Mouse (Mus musculus) spleen, adult 2 months (tissue): ENCODE measurements around the gene Prr23a1. TPM values are rescaled to one million over a fixed set of nuclear protein-coding genes. Genes with fewer than 3 reads are reported as not detected.
"Not testable (repeated sequence)": the region's sequence is repeated elsewhere in the genome, so short reads cannot be mapped to it uniquely, and the experiment has no call there.

ENCODE experiments used
- DNase-seq, 2 experiments: peaks; one replicate each; pipeline versions ENCODE4 v3.0.0 to v3.0.0-alpha.2; 2012 to 2021; ENCODE audit warnings: low spot score in 2 of 2, low read depth in 1 of 2
- H3K27ac ChIP-seq: fragments of 200-500 bp; 2 replicates; pipeline ENCODE4 v1.5.1; 2012; ENCODE audit warnings: low read length, inconsistent platforms; ENCODE audit not compliant: insufficient read depth
- H3K27me3 ChIP-seq: fragments of 200-500 bp; 2 replicates; pipeline ENCODE4 v1.6.1; 2012; ENCODE audit warnings: mild to moderate bottlenecking, moderate library complexity, low read length, inconsistent platforms; ENCODE audit not compliant: control insufficient read depth, insufficient read depth
- H3K36me3 ChIP-seq: fragments of 200-500 bp; 2 replicates; pipeline ENCODE4 v1.6.1; 2012; ENCODE audit warnings: mild to moderate bottlenecking, low read length, inconsistent platforms; ENCODE audit not compliant: control insufficient read depth, insufficient read depth
- H3K4me1 ChIP-seq: fragments of 200-500 bp; 2 replicates; pipeline ENCODE4 v1.6.1; 2011; ENCODE audit warnings: inconsistent platforms; ENCODE audit not compliant: control insufficient read depth, insufficient read depth, insufficient read length
- H3K4me3 ChIP-seq: fragments of 200-500 bp; 2 replicates; pipeline ENCODE4 v1.5.1; 2011; ENCODE audit warnings: mild to moderate bottlenecking, inconsistent platforms; ENCODE audit not compliant: insufficient read depth, insufficient read length; ENCODE audit errors: extremely low read depth
- CTCF ChIP-seq: fragments of 200-500 bp; IDR thresholded peaks from 2 replicates; pipeline ENCODE4 v1.5.1; 2011; ENCODE audit warnings: mild to moderate bottlenecking, inconsistent platforms; ENCODE audit not compliant: insufficient read depth, insufficient read length, insufficient replicate concordance; ENCODE audit errors: extremely low read depth
- POLR2A ChIP-seq: fragments of 200-500 bp; IDR thresholded peaks from 2 replicates; pipeline ENCODE4 v1.6.1; 2011; ENCODE audit warnings: low read depth, low read length, inconsistent platforms
- WGBS: fragments of 180-500 bp; shearing (Covaris S2); methylation state at CpG from one replicate; pipeline ENCODE4 v1.1.7; 2018; 5-methylcytosine and 5-hydroxymethylcytosine counted together
- polyA plus RNA-seq: library from polyadenylated mRNA; depleted of rRNA; stranded (reverse); fragments of >200 nt; gene quantifications from 2 replicates; pipeline ENCODE4 v1.2.3, GENCODE M21; 2012; rRNA removed

Gene Prr23a1
- not detected in 2 replicates for polyA plus RNA-seq

DNA sequence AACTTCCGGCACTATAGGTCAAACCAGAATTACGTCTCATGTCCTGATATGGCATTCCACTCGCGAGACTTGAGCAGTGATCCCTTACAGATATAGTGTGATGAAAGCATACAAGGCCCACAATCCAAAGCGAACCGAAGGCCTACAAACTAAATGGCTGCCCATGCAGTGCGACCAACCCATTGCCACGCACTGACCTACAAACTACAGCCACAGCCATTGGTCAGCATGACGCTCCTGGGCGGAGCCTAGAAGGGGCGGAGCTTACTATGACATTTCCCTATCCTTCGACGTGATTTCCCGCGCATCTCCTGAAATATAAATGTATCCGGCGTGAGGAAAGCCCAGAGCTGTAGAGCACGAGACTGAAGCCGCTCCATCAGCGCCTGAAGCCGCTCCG is at the start of gene Prr23a1:
TSS of gene Prr23a1 (plus strand) at position 387 of the 400 bp plus-strand sequence.
- no peaks in the 10 kb centered on the region for H3K36me3 ChIP-seq
- WGBS: 69% methylated on average over 22 of the region's 22 CpGs
- no peak for TF ChIP-seq POLR2A
- TF ChIP-seq CTCF: no peak
- H3K27ac ChIP-seq: no peak within 1 kb of the TSS
- no peak for DNase-seq
- no peaks in the 10 kb centered on the region for H3K4me1 ChIP-seq
- H3K27me3 ChIP-seq: no peaks in the 10 kb centered on the region
- H3K4me3 ChIP-seq: no peak within 1 kb of the TSS

DNA sequence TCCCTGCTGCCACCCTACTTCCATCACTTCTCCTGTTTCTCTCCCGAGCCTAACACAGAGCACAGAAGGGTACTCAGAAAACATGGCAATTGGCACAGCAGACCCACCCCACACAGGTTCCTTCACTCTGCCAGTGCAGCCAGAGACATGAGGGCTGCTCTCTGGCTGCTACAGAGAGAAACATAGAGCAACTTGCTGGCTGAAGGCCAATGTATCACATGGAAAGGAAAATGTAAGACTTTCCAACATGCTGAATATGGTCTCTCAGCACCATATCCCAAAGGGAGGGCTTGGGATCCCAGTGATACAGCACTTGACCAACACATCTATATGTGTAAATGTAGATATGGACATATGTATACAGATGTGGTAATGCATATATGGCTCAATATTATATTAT is 43.3 kb upstream of the Prr23a1 start:
- Histone ChIP-seq H3K27me3 (no peaks in the 10 kb centered on the region), H3K36me3 (no peaks in the 10 kb centered on the region), H3K27ac (no peak overlapping the region), H3K4me3 (no peak overlapping the region), H3K4me1 (no peaks in the 10 kb centered on the region)
- no peak for DNase-seq
- TF ChIP-seq CTCF: no peak
- no peak for TF ChIP-seq POLR2A
- WGBS: 70% methylated on average over 1 of the region's 1 CpGs

DNA sequence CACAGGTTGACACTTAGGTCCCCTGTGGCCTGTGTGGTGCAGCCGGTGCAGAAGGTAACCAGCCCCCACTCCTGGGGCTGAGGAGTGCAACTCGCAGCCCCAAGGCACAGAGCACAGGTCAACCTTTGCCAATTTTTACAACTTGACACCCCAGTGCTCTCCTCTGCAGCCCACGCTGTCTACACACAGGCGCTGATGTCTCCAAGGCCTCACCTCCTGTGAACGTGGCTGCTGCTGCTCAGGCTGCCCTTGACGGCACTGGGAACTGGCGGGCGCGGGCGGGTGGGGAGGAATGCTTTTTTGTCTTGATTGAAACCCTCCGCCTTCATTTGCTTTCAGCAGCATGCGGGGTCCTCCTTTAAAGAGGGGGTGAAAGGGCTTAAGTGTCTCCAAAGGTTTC is 38.3 kb upstream of the Prr23a1 start:
- H3K27me3 ChIP-seq: no peaks in the 10 kb centered on the region
- TF ChIP-seq CTCF (no peak), POLR2A (no peak)
- no peaks in the 10 kb centered on the region for H3K36me3 ChIP-seq
- no peaks in the 10 kb centered on the region for H3K4me1 ChIP-seq
- WGBS: 77% methylated on average over 12 of the region's 12 CpGs
- no peak for DNase-seq
- no peak overlapping the region for H3K27ac ChIP-seq
- no peak overlapping the region for H3K4me3 ChIP-seq

DNA sequence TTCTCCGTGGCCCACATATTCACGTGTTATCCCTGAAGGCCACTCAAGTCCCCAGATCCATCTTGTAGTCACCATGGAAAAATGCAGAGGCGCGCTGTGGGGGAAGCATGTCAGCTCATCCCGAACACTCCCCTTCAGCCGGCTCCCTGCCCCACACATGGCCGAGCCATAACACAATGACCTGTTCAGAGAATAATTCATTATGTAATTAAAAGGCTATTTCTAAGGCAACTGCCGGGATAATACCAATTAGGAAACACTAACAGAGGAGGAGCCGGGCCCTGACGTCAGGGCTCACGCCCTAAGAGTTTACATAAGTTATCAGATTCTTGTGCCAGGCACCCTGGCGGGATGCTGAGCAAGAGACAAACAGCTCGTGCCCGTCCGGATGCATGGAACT is 36.8 kb upstream of the Prr23a1 start:
- 81% methylated on average over 15 of the region's 15 CpGs for WGBS
- no peaks in the 10 kb centered on the region for H3K4me1 ChIP-seq
- no peak for DNase-seq
- H3K27me3 ChIP-seq: no peaks in the 10 kb centered on the region
- H3K36me3 ChIP-seq: no peaks in the 10 kb centered on the region
- no peak for TF ChIP-seq POLR2A
- no peak for TF ChIP-seq CTCF
- H3K27ac ChIP-seq: no peak overlapping the region
- no peak overlapping the region for H3K4me3 ChIP-seq

DNA sequence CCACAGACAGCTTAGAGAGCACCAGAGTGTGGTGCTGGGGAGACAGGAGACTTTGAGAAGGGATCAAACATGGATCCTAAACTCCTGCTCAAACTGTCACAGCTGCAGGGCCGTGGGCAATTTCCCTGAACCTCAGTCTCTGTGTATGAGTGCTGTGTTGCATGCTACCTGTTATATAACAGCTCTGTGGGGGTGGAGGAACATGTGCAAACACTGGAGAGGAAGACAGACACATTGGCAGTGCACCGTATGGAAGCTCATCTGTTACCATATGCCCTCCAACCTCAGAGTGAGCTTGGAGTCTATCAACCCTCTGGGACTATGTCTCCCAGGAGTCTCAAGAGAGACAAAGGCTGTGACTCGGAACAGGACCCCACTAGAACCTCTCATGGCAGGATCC is 36.4 kb upstream of the Prr23a1 start:
- H3K27ac ChIP-seq: no peak overlapping the region
- no peaks in the 10 kb centered on the region for H3K36me3 ChIP-seq
- 75% methylated on average over 3 of the region's 3 CpGs for WGBS
- no peak overlapping the region for H3K4me3 ChIP-seq
- TF ChIP-seq POLR2A (no peak), CTCF (no peak)
- no peaks in the 10 kb centered on the region for H3K27me3 ChIP-seq
- DNase-seq: no peak
- H3K4me1 ChIP-seq: no peaks in the 10 kb centered on the region

DNA sequence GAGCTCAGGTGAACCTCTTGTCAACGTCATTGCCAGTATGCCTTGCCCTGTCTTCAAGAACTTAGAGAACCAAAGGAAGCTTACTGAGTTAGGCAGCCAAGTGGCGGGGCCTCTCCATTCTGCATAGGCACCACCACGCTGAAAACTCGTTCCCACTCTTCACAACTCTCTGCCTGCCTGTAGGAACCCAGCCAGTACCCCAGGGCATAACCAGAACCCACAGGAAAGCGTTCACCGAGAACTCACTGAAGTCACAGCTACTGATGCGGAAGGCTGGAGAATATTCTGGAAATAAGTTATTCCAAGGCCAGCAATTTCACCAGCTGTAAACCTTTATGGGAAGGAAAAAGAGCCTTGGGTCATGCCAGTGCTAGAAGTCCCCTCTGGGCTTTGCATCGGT is 34.7 kb upstream of the Prr23a1 start:
- H3K4me3 ChIP-seq: no peak overlapping the region
- H3K27ac ChIP-seq: no peak overlapping the region
- H3K27me3 ChIP-seq: no peaks in the 10 kb centered on the region
- H3K36me3 ChIP-seq: no peaks in the 10 kb centered on the region
- DNase-seq: no peak
- no peak for TF ChIP-seq POLR2A
- no peak for TF ChIP-seq CTCF
- no peaks in the 10 kb centered on the region for H3K4me1 ChIP-seq
- 83% methylated on average over 8 of the region's 8 CpGs for WGBS

DNA sequence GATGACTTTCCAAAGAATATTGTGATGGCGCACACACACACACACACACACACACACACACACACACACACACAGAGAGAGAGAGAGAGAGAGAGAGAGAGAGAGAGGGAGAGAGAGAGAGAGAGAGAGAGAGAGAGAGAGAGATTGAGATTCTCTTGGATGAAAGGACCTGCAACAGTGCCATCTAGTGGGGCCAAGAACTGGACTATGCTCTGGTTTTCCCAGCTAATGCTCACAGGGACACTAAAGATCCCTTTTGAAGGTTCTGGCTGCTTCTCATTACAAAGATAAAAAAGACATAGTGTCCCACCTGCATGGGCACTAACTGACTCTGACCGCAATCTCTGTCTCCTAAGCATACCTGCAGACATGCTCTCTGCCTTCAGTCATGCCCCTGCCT is 32.8 kb upstream of the Prr23a1 start:
- 77% methylated on average over 2 of the region's 2 CpGs for WGBS
- not testable (repeated sequence) for H3K27ac ChIP-seq, DNase-seq, H3K4me1 ChIP-seq, H3K36me3 ChIP-seq, H3K4me3 ChIP-seq, H3K27me3 ChIP-seq
